Mouse (Mus musculus): ENCODE measurements at regions not wholly inside any gene's neighbourhood (a gene's known extent, or its start where the extent isn't known, plus 50 kb on each side); places are given as distances from the start of the nearest gene placed in this dataset.
A peak's percentile ranks its signal among the peaks of the same experiment; 100 is the strongest.

DNA sequence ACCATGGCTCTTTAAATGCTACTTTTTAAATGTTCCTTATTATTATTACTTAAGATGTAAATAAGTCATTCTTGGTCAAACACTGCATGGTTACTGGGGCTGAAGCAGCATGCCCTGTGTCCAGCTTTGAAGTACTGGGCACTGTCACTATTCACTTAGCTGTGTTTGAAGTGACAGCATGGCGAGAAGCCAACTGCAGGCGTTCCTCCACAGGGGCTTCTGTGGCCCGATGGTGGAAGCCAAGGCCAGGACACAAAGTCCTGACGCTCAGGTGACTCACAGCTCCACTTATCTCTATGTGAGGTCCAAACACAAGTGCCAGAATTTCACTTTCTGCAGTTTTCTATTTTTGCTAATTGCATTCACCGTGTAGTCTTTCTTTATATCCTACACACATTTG, 65.3 kb downstream of the Cdca7 start:
- no peak for DNase-seq (ENCODE audit: inconsistent ontology term)

DNA sequence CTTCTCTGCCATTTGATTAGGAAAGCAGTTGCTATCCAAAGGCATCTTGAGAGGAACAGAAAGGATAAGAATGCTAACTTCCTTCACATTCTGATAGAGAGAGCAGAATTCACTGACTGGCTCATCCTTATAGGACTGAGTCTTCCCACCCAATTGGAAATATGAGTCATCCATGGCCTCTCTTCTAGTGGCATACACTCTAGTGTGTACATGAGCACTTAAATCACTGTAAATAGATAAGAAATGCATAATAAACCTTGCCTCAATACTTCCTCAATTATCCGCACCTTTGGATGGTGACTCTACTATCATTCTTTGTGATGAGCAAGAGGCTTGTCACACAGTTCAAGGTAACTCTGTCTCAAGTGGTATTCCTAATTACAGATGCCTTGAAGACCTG, 69.5 kb downstream of the Cdca7 start:
- no peak for DNase-seq (ENCODE audit: inconsistent ontology term)

DNA sequence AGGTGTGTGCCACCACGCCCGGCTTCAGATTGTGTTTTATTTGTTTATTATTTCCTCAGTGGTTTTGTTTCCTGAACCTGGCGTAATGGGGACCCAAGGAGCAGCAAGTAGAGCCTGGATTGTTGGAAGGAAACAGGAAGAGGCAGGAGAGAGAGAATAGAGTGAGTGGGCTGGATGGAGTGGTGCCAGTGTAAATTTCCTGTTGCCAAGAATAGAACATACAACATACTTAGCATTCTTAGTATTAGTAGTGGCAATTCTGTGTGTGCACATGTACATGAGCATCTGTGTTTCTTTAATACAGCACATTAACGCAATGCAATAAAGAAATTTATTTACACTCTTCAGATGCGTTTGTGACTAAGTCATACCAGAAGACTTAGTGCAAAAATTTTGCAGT, 70.5 kb downstream of the Cdca7 start:
- no peak for DNase-seq (ENCODE audit: inconsistent ontology term)

DNA sequence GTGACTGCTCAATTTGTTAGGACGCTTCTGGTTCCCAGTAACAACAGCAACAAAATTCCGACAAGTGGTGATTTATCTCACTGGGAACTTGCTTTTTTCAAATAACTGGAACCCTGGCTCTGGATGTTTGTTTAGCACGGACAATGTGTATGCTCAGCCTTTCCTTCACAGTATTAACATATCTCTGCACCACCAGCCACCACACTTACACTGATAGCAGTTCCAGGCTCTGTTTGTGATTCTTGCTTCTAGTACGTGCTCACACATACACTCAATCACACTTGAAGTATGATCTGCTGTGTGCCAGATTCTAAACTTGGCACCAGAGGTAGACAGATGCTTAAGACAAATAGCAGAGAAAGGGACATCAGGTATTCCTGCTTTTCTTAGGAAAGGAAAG, 71.0 kb downstream of the Cdca7 start:
- no peak for DNase-seq (ENCODE audit: inconsistent ontology term)

DNA sequence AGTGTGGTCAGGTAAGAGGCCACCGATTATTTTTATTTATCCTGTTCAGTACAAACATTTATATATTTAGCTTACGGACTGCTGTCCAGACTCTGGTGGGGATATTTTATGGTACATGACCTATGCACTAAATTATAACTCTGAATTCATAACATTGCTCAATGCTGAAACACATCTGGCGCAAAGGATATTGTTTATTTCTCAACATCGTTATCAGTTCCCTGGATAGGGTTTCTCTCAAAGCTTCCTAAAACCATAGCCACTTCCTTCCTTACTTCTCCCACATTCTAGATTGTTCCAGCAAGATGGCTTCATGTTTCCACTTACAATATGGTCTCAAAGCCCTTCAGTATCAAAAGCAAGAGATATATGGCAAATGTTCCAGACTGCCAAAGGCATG, 75.3 kb downstream of the Cdca7 start:
- no peak for DNase-seq (ENCODE audit: inconsistent ontology term)

DNA sequence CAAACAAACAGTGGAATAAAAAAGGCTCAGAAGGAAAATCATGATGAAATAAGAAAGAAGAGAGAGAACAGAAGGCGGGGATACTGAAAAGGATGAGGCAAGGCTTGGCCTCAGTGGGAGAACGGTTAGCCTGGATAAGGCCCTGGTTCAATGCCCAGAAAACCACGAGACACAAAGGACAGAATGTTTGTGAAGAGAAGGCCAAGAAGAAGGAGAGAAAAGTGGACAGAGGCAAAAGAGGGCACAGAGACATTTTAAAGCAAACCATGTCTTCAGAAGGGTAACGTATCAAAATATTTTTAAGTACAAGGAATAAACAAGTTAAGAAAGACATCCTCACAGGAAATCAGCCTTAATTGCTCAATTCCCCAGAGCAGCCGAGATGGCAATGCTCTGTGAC, 78.6 kb downstream of the Cdca7 start:
- peak; percentile 31 for DNase-seq (ENCODE audit: inconsistent ontology term)

DNA sequence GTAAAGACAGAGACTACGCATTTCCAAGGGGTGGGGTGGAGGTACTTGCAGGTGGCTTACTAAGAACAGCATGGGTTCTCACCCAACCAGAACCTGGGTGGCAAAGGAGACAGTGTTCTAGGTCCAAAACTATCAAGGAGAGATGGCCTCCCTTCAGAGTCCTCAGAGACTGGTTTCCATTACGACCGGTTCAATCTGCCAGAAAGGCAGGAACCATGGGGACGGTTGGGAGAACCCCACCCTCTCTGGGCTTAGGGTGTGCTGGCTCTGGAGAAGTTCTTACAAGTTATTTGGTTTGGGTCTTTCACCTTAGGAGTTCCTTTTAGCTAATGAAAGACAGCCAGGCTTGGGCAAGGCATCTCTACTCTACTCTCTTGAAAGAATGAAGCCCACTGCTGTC, 79.2 kb downstream of the Cdca7 start:
- DNase-seq (ENCODE audit: inconsistent ontology term), result no peak

DNA sequence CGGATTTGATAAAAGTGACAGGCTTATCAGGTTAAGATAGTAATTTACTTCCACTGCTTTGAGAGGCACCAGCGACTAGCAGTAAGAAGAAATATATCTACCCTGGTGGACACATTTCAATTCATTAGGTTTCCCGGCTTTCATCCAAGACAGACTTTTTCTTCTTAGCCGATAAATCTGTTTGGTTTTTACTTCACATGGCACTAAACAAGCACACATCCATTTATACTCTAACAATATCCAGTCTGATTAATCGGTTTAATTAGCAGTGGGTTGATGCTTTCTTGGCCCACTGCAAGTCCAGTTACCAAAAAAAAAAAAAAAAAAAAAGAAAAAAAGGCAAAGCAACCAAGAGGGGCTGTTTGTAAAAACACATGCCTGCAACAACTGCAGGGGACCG, 79.6 kb downstream of the Cdca7 start:
- DNase-seq (ENCODE audit: inconsistent ontology term), result peak; percentile 43

DNA sequence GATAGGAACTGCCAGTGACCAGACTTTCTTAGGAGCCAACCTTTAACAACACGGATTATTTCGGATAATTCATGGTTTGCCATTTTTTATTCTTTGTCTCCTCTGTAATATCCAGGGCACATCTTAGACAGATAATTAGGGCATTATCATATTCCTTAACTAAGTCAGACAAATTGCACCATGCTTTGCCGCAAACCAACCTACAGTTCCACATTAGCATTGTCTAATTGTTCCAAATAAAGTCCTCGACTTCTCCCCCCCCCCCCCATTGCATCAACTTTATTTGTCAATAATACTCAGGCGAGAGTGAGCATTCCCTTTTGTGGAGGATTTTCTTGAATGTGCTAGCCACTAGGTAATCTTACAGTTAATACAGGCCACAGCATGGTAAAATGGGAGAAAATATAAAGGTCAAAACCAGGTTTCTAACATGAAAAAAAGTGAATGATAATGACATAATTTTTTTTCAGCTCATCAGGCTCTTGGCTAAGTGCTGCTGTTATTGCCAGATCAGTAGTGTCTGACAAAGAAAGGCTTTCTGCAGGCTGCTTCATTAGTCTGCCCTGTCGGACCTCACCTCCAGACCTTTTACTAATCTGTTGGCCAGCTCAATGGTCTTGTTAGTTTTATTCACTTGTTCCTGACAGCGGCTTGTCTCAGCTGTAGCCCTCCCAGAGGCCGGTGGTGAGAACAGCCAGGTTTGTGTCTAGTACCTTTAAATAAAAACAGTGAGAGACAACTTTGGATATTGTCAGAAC, 80.3 kb downstream of the Cdca7 start:
- peak; percentile 59 for DNase-seq (ENCODE audit: inconsistent ontology term)

DNA sequence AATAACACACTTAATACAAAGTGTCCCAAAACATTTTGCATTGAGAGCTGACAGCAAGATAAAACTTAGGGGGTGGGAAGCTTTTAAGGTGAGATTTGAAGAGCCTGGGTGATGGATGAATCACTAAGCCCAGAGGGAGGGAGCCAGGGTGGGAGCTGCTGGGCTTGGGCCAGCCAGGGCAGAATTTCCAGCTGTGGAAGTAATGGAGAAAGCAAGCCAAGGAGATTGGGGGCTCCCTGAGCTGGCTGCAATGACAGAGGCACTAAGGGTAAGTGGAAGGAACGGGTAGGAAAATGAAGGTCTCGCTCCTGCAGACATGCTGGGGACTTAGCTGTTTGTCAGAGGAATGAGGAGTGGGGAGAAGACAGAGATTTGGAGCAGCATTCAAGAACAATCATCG, 81.2 kb downstream of the Cdca7 start:
- DNase-seq (ENCODE audit: inconsistent ontology term), result no peak

DNA sequence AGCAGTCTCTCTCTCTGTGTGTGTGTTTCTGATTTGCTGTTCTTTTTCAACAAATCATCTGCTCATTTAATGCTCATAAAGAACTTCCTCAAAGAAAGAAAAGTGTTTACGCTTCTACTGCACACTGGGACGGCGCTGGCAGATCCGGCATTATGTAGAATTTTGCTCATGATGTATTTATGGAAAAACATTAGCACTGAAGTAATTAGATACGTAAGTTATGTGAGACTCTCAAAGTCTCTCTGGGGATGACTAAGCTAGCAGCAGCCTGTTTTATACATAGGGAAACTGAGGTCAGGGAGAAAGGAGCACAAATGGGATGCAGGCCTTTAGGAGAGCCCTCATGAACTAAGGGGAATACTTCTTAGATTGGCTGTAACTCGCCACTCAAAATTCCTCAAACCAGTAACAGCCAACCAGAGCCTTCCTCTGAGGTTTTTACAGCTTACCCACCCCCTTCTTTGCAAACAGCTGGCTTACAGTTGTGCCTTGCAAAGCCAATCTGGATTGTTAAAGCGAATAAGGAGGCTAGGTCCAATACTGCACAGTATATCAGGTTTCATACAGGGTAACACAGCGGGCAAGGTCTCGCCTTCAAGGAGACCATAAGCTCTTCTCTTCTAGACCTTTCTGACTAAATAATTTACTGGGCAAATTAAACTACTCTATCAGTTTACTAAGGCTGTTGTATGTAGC, 81.8 kb downstream of the Cdca7 start:
- no peak for DNase-seq (ENCODE audit: inconsistent ontology term)

DNA sequence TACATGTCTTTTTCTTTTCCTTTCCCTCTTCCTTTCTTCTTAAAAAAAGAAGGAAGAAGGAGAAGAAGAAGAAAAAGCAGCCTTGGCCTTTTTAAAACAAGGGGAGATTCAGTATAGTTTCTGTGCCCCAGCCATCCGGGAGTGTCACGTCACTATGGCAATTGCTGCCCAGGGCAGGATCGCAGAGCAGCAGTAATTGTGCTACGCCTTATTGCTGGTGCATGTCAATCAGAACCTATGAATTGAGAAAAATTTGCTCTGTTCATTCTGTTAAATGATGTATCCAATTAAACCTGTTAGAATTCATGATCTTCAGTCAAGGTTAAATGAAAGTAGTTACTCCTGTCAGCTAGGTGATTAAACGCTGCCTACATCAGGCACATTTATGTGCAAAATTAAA, 85.4 kb downstream of the Cdca7 start:
- no peak for DNase-seq (ENCODE audit: inconsistent ontology term)

DNA sequence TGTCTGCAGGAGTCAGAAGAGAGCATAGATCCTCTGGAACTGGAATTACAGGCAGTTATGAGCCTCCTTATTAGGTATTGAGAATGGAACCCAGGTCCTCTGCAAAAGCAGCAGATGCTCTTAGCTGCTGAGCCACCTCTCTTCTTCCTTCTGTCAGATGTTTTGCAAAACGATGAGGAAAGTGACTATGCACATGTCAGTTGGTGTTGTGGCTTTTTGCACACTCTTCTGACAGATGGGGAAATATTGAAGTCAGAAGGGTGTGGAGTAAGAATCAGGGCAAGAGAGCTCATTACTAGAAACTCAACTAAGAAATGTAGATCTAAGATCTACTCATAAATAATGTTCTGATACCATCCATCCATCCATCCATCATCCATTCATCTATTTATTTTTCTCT, 102.4 kb downstream of the Cdca7 start:
- DNase-seq (ENCODE audit: inconsistent ontology term), result no peak

DNA sequence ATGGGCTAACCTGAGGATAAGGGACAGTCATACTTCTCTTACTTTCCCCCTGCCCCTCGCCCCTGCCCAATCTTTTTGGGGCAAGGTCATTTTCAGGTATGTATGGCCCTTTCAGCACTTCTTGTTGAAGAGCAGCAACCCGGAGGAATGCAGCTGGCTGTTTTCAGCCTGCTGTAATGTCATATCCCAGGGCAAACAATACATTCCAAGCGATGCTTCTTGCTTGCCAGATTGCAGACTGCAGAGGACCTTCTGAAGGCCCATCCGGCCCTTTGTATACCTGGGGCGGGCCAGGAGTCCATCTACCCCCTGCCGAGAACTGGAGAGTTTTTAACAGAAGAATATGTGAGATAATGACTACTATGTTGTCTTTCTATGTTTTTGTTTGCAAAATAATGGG, 105.2 kb downstream of the Cdca7 start:
- DNase-seq (ENCODE audit: inconsistent ontology term), result no peak

DNA sequence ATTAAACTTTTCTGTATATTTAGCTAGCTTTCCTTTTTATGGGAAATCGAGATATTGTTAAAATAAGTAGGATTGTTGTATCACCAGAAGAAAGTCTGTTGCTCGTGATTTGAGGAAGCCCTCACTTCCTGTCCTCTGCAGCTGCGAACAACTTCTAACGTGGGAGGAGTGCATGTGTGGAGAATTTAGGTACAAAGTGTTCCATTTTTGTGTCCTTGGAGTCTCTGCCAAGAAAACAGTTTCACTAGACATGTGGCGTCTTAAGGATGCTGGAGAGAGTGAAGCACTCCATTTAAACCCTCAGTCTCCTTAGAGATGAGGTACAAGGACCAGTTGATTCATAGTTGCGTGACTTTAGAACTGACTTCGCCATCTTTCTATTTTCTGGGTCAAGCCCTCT, 112.9 kb downstream of the Cdca7 start:
- no peak for DNase-seq (ENCODE audit: inconsistent ontology term)

DNA sequence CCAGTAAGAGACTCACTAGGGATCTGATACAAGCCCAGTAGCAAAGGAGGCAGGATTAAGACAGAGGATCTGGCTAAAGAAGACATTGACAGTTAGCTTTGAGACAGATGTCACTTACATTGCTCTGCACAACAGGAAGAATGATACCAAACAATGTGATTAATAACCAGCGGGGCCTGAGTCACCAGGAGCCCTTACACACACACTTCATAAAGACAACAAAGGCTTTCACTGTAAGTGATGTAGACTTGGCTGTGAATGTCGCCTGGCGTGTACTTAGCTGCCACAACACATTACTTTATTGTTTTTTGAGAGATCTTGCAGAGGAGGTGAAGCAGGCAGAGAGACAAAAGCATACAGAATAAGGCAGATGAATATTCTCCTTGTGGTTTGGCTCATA, 116.1 kb downstream of the Cdca7 start:
- peak; percentile 97 for DNase-seq (ENCODE audit: inconsistent ontology term)

DNA sequence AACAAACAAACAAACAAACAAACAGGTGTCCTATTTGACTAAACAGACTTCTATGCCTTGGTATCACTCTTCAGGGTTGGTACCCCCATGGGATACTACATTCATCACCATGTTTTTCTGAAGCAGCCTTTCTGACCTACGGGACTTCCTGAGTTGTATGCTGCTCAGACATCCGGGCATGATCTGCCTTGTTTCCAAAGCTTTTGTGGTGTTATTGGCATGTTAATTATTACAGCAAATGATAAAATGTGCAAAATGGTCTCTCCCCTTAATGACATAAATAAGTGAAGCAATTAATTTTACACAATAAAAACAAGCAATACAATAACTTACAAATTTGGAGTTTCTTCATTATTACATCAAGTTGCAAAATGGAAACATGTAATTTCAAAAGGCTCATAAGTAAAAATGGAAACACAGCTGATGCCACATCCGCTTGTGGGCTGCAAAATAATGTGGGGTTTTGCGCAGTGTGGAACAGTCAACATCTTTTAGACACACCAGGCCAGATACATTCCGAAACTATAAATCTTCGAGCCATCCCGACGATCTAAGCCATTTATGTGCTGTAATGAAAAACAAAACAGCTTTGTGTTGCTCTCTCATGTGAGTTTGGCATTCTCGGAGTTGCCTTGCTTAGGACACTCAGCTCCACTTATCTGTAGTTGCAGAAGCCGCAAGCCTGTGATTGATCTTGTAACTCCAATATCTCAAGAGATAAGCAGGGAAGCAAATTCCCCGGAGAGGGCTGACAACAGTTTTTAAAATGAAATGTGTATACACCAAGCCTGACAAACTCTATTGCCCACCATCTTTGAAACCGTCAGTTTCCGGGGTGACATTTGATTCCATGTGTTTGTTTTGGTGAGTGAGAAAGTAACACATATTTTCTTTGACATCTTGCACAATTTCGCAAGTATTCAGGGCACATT, 121.3 kb downstream of the Cdca7 start:
- DNase-seq (ENCODE audit: inconsistent ontology term), result no peak

DNA sequence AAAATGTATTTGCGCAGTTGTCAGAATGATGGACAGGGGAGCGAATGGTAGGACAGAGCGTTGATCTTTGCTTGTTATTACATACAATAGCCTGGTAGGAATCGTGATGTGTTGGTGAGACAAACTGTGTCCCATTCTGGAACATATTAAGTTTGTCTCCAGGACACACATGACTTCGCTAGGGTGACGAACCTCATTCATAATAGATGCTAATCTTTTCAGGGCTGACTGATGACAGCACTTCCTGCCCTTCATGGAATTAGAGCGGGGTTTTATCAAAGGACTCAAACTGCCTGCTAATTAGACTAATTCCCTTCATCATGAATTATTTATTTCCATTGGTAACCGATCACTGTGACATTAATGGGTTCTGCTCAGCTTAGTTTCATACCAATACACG, 122.0 kb downstream of the Cdca7 start:
- DNase-seq (ENCODE audit: inconsistent ontology term), result no peak

DNA sequence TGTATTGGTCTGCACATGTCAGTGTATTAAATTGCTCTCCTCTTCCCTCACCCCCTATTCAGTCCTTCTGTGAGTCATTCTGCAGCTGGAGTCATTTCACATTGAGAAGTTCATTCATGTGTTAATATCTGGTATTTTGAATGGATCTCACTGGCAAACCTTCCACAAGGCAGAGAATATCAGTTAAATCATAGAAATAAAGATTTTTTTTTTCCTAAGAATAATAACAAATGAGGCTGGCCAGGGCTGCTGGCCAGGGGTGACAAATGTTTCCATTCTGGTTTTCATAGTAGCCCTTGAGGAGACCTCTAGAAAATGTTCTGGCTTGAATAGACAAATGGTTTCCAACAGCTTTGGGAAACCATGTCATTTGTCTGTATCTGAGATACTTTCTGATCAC, 124.8 kb downstream of the Cdca7 start:
- peak; percentile 80 for DNase-seq (ENCODE audit: inconsistent ontology term)

DNA sequence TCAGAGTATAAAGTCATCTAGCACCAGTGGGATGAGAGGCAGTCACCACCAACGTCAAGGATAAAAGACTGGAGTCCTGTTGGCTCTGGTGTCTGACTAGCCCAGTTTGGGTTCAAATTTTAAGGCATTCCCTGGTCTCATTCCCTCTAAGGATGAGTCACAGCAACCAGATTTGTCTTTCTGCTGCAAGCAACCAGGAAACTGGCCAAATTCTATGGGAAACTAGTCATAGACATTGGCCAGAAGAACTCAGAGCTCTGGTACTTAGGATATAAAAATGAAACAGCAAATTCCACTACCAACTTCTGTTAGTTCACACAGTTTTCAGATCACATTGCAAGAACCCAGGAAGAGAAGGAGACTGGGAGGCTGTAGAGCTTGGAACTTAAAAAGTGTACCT, 126.2 kb downstream of the Cdca7 start:
- peak; percentile 87 for DNase-seq (ENCODE audit: inconsistent ontology term)

DNA sequence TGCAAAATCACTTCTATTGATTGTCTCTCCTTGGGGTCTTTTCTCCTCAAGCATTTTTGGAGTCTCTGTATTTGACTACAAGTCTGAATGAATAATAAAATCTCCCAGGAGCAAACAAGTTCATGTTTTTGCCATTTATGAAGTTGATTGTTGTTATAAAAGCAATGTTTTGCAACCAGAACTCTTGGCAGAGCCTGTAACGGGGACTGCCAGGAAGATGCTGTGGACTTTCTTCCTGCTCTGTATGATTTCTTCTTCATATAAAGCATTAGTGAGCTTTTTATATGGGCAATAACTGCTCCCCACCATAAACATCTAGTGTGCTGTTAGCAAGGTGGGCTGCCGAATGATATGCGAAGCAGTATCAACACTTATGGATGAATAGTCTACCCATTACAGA, 136.3 kb downstream of the Cdca7 start:
- DNase-seq (ENCODE audit: inconsistent ontology term), result no peak

DNA sequence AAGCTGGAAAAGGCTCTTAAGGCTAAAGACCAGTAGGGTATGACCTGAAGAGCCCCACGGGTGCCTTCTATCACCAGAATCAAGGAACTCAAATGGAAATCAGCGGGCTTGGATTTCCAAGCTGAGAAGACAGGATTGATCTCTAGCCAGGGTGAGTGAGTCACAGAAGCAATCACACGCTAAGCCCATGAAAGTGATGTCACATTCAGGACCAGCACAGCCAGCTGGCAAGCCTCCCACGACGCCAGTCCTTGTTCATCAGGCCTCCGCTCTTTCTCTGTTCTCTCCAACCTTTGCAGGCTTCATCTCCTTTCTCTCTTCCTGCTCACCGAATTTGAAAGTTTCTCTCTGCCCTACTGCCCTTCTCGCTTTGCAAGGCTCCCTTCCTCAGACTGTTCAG, 138.3 kb downstream of the Cdca7 start:
- DNase-seq (ENCODE audit: inconsistent ontology term), result peak; percentile 80

DNA sequence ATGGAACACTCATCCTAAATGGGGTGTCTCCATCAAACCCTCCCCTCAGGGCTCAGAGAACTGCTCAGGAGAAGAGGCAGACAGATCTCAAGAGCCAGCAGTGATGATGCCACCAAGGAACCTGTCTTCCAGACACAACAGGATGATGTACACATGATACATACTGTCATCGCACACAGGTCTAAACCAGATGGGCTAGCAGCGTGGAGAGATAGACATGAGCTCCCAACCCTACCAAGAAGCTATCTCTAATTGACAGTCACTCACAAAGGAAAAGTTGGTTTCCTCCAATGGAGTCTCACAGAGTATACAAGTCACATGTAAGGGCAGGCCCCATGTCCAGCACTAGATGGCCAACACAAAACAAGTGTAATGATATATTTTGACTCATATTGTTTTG, 139.9 kb downstream of the Cdca7 start:
- no peak for DNase-seq (ENCODE audit: inconsistent ontology term)
